Mouse (Mus musculus) erythroblast, embryonic 14.5 days (primary cell): ENCODE data around the gene Gm5868.

ENCODE experiments used
- GATA1 ChIP-seq: IDR thresholded peaks from 2 replicates; pipeline ENCODE4 v1.6.1; 2012; ENCODE audit warnings: low read length, inconsistent platforms, mixed read lengths
- TAL1 ChIP-seq: IDR thresholded peaks from 3 replicates; pipeline ENCODE4 v1.6.1; 2012; ENCODE audit warnings: low read length, inconsistent platforms, mixed read lengths

GRCm38 (mm10) chr5:72551209-72551608, 36.1 kb downstream of the Gm5868 start:
- TF ChIP-seq GATA1 = no peak
- no peak for TF ChIP-seq TAL1
